Mouse (Mus musculus) mesoderm, embryonic 11.5 days (tissue): ENCODE data around the gene Tekt5.

ENCODE experiments used
- DNase-seq: peaks from one replicate; pipeline ENCODE4 v3.0.0-alpha.2; 2012; ENCODE audit warnings: low read depth, low spot score

The Tekt5 gene

DNA sequence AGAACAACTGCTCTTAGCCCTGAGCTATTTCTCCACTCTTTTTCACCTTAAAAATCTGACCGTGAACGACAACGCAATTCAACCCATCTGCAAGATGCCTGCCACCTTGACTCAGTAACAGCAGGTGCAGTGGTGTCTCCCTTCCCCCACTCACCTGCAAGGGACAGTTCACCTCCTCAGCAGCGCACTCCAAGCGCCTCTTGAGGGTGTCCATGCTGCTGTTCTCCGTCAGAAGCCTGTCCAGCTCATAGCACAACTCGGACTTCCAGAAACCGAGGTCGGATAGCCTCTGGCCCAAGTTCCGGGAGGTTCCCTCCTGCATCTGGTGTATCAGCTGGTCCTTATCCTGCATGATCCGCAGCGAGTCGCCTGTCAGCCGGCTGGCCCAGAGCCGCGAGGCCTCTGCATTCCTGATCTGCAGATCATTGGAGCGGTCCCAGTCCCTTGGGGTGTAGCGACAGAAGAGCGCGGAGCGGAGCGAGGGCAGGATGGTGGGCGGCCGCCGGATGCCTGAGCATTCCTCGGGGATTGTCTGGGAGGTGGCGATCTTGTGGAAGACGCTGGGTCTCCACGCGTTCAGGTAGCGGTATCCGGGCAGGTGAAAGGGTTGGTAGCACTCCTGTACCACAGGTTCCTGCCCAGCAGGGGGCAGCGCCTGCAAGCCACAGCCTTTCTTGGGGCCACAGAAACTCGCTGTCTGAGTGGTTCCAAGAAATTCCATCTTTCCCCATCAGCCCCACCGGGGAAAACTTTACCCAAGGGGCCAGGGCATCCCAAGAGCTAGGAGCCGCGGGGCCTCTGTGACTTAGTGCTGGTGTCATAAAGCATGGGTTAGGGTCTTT, at the start of gene Tekt5:
Gene Tekt5 (minus strand): TSS at position 792 of the 842 bp plus-strand sequence.
- peak; percentile 59 for DNase-seq

DNA sequence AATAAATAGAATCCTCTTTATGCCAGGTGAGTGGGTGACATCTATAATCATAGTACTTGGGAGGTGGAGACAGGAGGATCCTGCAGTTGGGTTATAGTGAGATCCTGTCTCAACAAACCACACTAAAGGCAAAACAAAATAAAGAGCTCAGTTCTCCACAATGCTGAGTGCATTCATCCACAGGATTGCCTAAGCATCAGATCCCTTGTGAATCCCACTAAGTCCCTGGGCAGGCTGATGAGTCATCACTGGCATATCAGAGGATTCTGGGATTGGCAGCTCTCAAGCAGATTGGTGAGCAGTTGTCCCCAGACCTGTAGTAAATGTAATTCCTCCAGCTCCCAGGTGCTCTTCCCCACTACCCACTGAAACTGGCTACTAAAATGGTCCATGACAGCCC, 48.4 kb upstream of the Tekt5 start:
- DNase-seq = no peak

DNA sequence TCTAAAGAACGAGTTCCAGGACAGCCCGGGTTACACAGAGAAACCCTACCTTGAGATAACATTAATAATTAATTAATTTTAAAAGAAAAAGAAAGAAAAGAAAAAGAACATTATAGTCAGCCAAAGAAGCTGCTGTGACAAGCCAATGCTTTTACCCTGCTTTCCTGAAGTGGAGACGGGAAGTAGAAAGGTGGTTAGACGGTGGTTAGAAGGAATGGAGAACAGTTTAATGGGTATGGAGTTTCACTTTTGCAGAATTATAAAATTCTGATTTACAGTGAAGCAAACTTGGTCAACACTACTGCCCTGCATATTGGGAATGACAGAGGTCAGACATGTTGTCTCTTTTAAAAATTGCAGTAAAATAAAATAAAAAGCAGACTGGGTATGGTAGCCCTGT, 46.5 kb upstream of the Tekt5 start:
- DNase-seq = no peak

DNA sequence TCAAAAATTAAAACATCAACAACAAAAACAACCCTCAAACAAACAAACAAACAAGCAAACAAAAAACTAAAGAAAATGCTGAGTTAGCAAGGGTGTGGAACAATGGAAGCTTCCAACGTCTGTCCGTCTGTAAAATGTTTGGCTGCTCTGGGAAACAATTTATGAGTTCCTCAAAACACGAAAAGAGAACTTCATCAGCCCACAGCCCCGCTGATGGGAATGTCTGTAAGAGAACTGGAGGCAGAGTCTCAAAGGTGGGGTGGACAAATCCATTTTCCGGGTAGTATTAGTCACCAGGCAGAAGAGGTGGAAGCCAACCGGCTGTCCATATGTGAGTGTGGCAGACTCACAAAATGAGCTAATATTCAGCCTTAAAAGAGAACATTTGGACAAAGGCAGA, 46.0 kb upstream of the Tekt5 start:
- DNase-seq = no peak

DNA sequence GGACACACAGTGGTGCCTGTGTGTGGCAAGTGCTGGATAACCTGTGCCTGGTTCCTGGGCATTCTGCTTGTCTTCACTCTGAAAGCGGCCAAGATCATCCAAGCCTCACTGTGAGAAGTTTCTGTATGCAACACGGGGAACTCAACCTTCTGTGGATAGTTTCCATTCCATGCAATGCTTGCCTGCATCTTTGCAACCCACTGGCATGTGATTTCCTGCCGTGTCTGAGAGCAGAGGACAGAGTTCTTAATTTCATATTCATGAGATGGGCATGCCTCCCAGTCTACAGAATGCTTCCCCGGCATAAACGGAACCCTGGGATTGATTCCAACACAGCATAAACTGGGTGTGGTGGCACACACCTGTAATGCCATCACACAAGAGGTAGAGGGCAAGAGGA, 42.8 kb upstream of the Tekt5 start:
- no peak for DNase-seq

DNA sequence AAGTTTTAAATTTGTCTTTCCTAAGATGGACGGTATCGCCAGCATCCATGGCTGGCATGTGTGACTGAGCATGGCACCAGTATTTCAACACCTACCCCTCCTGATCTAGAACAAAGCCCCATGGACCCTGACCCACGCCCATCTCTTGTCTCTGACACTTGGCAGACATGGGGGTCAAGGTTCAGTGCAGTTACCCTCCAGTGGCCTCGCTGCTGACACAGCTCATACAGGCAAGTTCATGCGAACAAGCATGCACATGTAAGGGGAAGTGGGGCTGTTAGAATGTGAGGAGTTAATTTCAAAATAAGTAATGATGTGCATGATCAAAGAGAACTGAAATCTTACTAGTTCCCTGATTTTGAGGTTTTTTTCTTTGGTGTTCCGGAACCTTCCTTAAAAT, 40.9 kb upstream of the Tekt5 start:
- DNase-seq = no peak

DNA sequence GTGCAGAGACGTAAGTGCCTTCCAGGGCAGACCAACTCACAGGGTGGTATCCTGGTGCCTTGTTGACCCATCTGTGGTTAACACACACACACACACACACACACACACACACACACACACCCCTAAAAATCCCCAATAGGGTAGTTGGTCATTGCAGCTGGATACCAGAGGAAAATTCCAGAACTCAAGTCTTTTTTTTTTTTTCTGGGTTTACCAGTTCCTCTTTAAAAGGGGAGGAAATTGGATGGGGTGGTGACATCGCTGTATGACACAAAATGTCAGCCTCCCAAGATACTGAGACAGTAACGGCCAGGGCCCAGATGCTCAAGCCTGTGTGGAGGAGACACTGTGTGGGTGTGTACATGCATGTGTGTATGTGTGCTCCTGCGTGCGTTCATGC, 38.1 kb upstream of the Tekt5 start:
- no peak for DNase-seq

DNA sequence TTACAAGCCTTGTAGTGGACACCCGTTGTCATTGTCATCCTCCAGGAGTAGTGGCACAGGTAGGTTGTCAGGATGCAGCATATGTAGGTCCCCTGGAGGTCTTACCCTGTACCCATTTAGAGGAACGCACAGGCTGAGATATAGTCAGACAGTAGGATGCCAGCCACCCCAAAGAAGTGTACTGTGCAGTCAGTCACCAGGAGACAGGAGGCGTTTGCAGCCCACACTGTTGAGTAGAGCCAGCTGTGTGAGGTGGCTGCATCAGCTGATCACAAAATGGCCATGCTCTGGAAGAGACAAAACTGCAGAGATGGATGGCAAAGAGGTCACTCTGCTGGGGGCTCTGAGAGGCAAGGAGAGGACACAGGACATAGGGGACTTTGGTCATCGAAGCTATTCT, 37.1 kb upstream of the Tekt5 start:
- DNase-seq = no peak

DNA sequence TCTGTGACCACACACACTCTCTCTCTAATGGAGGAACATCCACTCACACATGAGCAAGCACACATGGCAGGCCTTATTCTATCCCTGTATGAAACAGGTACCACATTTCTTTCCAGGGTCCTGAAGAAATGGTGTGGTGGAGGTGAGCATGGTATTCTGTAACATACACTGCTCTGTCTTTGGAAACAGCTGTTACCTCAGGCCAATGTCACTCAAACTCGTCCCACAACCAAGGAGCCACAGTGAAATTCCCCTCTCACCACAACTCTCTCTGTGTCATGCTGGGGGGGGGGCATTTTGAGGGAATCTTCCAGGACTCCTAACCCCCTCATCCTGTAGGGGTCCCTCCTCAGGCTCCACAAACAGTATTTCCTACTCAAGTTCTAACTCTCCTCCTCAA, 36.6 kb upstream of the Tekt5 start:
- DNase-seq = no peak

DNA sequence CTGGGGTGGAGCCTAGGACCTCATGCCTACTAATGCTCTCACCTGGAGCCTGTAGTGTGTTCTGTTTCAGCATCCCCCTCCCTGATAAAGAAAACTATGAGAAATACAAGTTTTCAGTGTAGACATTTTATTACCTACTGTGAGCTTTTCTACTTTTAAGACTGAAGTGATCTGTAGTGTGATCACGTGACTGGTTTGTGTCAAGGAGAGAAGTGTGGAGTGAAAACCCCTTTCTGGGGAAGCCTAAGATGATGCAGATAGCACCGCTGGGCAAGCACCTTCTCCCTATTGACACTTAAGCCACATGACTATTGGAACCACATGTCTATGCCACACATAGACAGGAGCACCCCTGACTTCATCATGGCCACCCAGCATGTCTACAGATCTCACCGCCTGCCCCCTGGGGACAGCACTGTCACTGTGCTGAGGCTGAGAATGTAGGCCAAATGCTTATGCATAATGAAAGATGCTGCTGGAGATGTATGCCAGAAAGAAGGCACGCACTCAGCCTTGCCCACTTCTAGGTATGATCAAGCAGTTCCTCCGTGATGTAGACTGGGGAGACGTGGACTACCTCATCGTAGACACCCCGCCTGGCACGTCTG, 25.3 kb upstream of the Tekt5 start:
- no peak for DNase-seq

DNA sequence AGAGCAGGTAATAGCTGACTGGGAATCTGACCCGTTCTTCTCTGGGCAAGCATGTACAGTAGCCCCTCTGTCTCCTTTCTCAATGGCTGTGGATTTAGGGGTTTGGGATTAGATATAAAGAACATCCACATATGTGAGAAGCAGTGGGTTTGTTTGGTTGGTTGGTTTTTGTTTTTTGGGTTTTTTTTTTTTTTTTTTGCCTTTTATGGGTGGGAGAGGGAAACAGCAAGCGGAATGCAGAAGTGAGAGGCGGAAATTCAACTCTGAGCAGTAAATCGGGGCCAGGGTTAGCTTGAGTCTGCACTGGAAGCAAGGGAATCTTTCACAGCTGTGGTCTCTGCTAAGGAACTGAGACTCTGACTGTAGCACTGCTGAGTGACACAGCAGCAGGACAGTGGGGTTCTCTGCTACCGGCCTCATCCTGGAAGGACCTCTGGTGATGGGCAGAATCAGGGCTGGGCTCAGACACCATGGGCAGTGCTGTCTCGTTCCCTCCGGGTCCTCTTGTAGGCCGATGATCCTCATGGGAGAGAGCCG, 22.5 kb upstream of the Tekt5 start:
- no peak for DNase-seq

DNA sequence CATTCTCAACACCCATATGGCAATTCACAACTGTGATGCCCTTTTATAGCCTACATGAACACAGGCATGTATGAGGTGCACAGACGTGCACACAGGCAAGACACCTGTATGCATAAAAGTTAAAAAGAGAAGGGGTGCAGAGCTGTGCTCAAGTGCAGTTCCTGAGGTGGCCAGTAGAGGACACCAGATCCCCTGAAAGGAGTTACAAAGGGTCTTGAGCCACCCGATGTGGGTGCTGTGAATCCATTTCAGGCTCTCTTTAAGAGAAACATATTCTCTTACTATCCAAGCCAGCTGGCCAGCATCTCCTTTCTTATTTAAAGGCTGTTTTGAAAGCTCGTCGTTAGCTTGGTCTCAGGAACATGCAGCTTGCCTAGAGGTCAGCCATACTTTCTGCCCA, 21.6 kb upstream of the Tekt5 start:
- DNase-seq = no peak

DNA sequence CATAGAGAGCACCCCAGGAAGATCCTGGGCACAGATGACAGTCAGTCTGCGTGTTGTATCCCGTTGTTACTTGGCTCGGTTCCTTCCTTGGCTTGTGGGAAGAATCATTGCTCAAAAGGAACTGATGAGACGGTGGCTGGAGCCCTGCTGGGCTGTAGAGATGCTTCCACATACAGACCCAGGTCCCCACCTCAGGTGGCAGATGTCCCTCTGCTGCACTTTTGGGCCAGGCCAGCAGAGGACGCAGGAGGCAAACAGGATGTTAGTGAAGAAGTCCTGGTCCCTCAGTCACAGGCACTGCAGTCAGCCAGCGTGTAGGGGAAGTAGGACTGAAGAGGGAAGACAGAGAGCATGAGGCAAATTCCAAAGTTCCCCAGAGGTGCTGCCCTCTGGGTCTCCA, 20.7 kb upstream of the Tekt5 start:
- no peak for DNase-seq

DNA sequence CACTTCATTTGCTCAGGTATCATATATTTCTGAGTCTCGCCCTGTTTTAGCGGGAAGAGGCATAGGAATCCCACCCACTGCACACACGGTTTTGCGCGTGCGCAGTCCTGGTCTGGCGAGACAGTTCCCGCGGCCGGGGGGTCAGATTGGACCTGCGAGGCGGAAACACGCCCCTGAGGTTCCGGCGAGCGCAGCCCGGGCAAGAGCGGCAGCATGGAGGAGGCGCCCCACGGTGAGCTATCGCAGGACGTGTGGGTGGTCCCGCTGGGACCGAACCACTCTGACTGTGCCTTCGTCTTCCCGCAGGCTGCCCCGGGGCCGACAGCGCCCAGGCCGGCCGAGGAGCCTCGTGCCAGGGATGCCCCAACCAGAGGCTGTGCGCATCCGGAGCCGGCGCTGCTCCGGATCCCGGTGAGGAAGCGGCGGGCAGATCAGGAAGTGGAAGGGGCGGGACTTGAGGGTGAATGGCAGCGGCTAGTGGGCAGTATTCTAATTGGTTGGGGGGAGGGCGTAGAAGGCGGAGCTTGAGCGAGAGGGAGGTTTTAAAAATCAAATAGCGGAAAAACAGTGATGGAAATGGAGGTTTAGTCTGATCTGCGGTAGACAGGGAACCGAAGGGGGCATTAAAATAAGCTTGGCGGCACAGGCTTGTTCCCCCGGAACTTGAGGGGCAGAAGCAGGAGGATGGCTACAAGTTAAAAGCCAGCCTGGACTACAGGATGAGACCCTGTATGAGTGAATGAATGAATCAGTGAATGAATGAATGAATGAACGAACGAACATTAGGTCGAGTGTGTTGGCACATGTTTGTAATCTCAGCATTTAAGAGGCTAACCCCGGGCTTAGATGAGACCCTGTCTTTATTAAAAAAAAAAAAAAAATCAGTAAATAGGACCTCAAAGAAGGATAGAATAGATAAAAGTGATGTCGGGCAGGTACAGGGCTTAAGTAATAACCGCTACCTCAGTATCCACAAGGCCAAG, 16.8 kb upstream of the Tekt5 start, which contains the start of gene Nubp1:
Gene Nubp1 (plus strand): TSS at position 185 of the 983 bp plus-strand sequence.
- DNase-seq = peak; percentile 96

DNA sequence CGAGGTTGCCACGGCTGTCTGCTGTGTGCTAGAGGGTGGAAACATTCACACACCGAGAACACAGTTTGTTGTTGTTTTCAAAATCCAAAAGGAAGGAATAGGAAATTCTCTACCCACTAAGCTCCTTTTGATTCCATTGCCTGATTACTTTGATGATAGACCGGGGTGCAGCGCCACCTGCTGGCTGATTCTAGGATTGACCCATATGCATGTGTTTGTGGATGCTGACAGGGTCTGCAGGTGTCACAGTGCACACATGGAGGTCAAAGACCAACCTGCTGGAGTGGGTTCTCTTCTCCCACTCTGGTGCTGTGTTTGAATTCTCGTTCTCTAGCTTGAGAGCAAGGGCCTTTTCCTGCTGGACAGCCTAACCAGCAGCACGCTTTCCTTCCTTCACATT, 3.9 kb upstream of the Tekt5 start:
- DNase-seq = peak; percentile 83

DNA sequence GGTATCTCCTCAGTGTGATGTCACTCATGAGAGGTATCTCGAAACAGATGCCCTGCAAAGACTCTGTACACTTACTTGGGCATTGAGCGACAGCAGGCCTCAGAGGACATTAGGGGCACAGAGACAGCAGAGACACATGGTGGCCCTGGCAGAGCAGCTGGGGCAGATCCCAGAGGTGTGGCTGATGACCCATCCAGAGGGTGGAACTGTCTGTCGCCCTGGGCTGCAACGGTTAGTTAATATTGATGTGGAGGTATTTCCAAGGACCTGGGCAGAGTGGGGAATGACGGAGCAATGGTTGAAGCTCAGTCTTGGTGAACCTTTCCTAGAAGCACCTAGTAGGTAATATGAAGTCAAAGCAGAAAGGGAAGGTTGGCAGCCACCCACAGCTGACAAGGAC, 3.5 kb upstream of the Tekt5 start:
- no peak for DNase-seq

DNA sequence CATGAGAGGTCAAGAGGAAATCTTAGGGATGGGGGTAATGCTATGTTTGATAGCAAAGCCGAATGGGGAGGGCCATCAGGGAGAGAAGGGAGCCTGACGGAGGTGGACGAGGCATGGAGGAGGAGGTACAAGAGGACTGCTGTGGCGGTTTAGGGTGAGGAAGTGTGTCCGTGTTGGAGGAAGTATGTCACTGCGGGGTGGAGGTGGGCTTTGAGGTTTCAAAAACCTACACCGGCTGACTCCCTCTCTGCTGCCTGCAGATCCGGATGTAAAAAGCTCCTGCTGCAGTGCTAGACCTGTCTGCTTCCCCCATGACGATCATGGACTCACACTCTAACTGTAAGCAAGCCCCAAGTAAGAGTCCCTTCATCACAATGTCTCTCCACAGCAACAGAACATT, 2.7 kb downstream of the Tekt5 start:
- no peak for DNase-seq

DNA sequence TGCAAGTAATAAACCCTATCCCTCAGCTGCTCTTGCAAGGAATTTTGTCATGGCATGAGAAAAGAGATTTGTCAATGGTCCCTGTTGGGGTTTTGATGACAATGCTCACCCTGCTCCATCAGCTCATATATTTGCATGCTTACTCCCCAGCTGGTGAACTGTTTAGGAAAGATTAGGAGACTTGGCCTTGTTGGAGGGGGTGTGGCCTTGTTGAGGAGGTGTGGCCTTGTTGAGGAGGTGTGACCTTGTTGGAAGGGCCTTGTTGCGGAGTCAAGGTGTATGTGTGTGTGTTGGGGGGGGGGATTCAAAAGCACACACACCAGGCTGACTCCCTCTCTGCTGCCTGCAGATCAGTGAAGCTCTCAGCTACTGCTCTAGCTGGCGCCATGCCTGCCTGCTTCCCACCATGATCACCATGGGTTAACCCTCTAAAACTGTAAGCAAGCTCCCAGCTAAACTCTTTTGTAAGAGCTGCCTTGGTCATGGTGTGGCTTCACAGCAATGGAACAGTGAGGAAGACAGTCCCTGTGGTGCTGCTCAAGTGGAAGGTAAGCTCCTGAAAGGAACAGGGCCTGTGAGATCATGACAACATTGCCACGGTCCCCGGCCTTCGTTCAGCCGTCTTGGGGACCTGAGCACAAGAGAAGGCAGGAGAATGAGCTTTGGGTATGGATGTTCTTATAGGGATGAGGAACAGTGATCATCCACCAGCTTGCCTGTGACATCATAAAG, 6.5 kb downstream of the Tekt5 start:
- no peak for DNase-seq

DNA sequence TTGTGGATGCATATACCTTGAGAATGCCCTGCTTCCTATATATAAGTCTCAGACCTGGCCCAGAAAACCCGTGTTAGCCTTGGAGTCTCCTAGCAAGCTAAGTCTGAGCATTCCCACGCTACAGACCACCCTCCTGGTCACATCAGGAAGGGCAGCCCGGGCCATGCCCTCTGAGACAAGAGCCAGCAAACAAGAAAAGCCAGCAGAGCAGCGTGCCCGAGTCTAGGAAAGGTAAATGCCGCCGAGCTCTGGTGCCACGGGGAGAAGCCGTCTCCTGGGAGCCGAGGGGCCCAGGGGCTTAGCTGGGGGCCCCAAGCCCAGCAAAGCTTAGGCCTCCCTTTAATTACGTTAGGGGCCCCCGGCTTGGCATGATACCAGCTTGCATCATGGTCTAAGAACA, 10.0 kb downstream of the Tekt5 start:
- no peak for DNase-seq

DNA sequence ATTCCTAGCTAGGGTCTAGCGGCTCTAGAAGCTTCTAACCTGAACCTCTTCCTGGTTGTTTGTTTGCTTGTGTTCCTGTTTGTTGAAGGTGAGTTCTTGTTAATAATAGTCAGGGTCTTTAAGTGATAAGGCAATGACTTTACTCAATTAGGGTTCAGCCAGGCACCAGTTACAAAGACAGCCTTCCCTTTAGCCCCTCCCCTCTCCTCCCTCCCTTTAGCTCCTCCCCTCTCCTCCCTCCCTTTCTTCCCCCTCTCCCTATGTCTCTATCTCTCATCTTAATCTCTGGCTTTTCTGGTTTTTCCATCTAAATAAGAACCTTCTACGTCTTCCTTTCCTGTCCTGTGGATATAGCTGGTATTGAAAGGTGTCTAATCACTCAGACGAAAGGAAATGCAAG, 10.7 kb downstream of the Tekt5 start:
- no peak for DNase-seq

DNA sequence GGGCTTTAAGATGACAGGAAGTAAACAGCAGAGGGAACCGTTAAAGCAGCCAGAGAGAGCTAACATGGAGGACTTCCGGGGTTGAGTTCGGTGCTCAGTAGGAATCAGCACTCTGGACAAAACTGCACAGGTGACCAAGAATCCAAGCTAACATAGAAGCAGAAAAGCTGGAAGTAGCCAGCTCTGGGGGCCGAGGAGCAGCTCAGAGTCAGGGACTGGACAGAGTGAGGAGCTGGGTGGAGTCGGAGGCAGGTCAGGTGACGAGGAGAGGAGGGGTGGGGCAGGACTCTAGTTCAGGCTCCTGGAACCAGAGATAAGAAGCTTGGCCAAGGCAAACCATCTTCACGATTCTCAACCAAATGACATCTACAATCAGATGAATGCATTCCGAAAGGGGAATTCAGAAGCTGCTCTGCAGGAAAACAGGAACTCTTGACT, 11.2 kb downstream of the Tekt5 start:
- no peak for DNase-seq
